Mouse (Mus musculus) spleen, adult 2 months (tissue): ENCODE measurements around the gene Fgd5. TPM values are rescaled to one million over a fixed set of nuclear protein-coding genes. Genes with fewer than 3 reads are reported as not detected.
A peak's percentile ranks its signal among the peaks of the same experiment; 100 is the strongest.

Experiments
- DNase-seq, 2 experiments: peaks; one replicate each; pipeline versions ENCODE4 v3.0.0 to v3.0.0-alpha.2; 2012 to 2021; ENCODE audit warnings: low spot score in 2 of 2, low read depth in 1 of 2
- H3K27ac ChIP-seq: fragments of 200-500 bp; 2 replicates; pipeline ENCODE4 v1.5.1; 2012; ENCODE audit warnings: low read length, inconsistent platforms; ENCODE audit not compliant: insufficient read depth
- H3K27me3 ChIP-seq: fragments of 200-500 bp; 2 replicates; pipeline ENCODE4 v1.6.1; 2012; ENCODE audit warnings: mild to moderate bottlenecking, moderate library complexity, low read length, inconsistent platforms; ENCODE audit not compliant: control insufficient read depth, insufficient read depth
- H3K36me3 ChIP-seq: fragments of 200-500 bp; 2 replicates; pipeline ENCODE4 v1.6.1; 2012; ENCODE audit warnings: mild to moderate bottlenecking, low read length, inconsistent platforms; ENCODE audit not compliant: control insufficient read depth, insufficient read depth
- H3K4me1 ChIP-seq: fragments of 200-500 bp; 2 replicates; pipeline ENCODE4 v1.6.1; 2011; ENCODE audit warnings: inconsistent platforms; ENCODE audit not compliant: control insufficient read depth, insufficient read depth, insufficient read length
- H3K4me3 ChIP-seq: fragments of 200-500 bp; 2 replicates; pipeline ENCODE4 v1.5.1; 2011; ENCODE audit warnings: mild to moderate bottlenecking, inconsistent platforms; ENCODE audit not compliant: insufficient read depth, insufficient read length; ENCODE audit errors: extremely low read depth
- CTCF ChIP-seq: fragments of 200-500 bp; IDR thresholded peaks from 2 replicates; pipeline ENCODE4 v1.5.1; 2011; ENCODE audit warnings: mild to moderate bottlenecking, inconsistent platforms; ENCODE audit not compliant: insufficient read depth, insufficient read length, insufficient replicate concordance; ENCODE audit errors: extremely low read depth
- POLR2A ChIP-seq: fragments of 200-500 bp; IDR thresholded peaks from 2 replicates; pipeline ENCODE4 v1.6.1; 2011; ENCODE audit warnings: low read depth, low read length, inconsistent platforms
- WGBS: fragments of 180-500 bp; shearing (Covaris S2); methylation state at CpG from one replicate; pipeline ENCODE4 v1.1.7; 2018; 5-methylcytosine and 5-hydroxymethylcytosine counted together
- polyA plus RNA-seq: library from polyadenylated mRNA; depleted of rRNA; stranded (reverse); fragments of >200 nt; gene quantifications from 2 replicates; pipeline ENCODE4 v1.2.3, GENCODE M21; 2012

Fgd5 gene
- polyA plus RNA-seq, 1 experiment: 7.1 TPM

- WGBS: 28% methylated on average over 2 of the region's 2 CpGs
- Histone ChIP-seq H3K4me3 (no peak overlapping the region), H3K36me3 (no peaks in the 10 kb centered on the region), H3K27me3 (no peaks in the 10 kb centered on the region), H3K4me1 (no peaks in the 10 kb centered on the region), H3K27ac (peak overlapping the region; percentile 22; the same call in 1 of the 2 replicates)
- TF ChIP-seq POLR2A: no peak
- no peak for TF ChIP-seq CTCF
- no peak for DNase-seq
Observed at GRCm38 (mm10) chr6:92063452-92063851, 84.8 kb downstream of the Fgd5 start.

GRCm38 (mm10) chr6:92064101-92064500 is 85.4 kb downstream of the Fgd5 start:
- Histone ChIP-seq H3K4me1 (no peaks in the 10 kb centered on the region), H3K36me3 (no peaks in the 10 kb centered on the region), H3K27me3 (no peaks in the 10 kb centered on the region), H3K4me3 (no peak overlapping the region), H3K27ac (no peak overlapping the region)
- WGBS: 90% methylated on average over 10 of the region's 10 CpGs
- DNase-seq: no peak
- TF ChIP-seq POLR2A: no peak
- TF ChIP-seq CTCF: no peak

DNA sequence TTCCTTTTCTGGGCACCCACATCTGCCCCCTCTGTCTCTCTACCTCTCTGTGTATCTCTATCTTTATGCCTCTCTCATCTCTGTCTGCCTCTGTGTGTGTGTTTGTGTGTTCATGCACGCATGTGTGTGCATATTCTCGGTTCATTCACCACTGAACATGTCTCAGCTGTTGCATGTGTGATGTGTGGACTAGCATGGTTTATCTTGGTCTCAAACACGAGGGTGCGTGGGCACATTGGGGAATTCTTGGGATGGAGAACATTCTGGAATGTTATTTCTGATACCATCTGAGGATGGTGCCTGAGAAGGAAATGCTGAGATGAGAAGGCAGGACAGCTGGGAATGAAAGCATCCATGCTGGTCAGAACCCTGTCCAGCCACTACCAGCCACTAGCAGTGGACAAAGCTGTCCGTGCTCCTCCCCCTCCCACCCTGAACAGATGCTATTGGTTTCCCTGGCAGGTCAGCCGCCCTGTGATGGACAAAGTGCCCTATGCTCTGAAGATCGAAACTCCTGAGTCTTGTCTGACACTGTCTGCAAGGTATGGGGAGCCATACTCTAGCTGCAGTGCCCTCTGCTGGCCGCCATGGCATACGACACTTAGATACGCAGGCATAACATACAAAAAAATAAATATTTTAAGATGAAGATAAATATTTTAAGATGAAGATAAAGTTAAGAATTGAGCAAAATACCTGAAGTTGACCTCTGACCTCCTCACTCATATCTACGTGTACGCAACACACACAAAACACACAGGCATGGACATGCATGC is 87.2 kb downstream of the Fgd5 start:
- DNase-seq: no peak
- Histone ChIP-seq H3K36me3 (no peaks in the 10 kb centered on the region), H3K27me3 (no peaks in the 10 kb centered on the region), H3K4me1 (no peaks in the 10 kb centered on the region), H3K27ac (no peak overlapping the region), H3K4me3 (no peak overlapping the region)
- TF ChIP-seq CTCF: peak; percentile 34; the same call in 1 of the 2 replicates
- no peak for TF ChIP-seq POLR2A
- WGBS: 67% methylated on average over 12 of the region's 12 CpGs

DNA sequence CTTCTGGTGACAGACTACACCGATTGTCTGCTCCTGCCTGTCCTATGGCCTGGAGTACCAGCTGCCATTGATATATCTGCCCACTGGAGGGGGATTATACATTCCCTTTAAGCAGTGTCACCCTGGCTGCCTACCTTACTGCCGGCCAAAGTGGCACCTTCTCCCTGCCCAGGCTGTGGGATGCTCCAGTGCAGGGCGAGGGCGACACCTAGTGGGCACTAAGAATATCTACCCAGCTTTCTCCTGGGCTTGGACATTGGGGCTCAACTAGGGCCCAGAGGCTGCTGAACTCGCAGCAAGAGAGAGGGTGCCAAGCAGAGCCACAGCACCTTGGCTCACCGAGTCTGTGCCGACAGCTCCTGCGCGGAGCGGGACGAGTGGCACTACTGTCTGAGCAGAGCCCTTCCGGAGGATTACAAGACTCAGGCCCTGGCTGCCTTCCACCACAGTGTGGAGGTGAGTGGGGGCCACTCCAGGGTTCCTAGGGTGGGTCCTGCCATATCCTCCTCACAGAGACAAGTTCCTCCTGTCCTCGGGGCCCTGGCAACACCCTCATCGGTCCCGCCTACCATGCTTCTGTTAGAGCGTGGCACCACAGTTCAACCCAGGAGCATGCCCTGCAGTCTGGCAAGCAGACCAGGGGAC is 88.6 kb downstream of the Fgd5 start:
- H3K27me3 ChIP-seq: no peaks in the 10 kb centered on the region
- WGBS: 56% methylated on average over 16 of the region's 16 CpGs
- no peaks in the 10 kb centered on the region for H3K4me1 ChIP-seq
- no peaks in the 10 kb centered on the region for H3K36me3 ChIP-seq
- no peak overlapping the region for H3K27ac ChIP-seq
- DNase-seq: peak; percentile 9 to 51
- H3K4me3 ChIP-seq: no peak overlapping the region
- TF ChIP-seq POLR2A (no peak), CTCF (peak; percentile 94)

DNA sequence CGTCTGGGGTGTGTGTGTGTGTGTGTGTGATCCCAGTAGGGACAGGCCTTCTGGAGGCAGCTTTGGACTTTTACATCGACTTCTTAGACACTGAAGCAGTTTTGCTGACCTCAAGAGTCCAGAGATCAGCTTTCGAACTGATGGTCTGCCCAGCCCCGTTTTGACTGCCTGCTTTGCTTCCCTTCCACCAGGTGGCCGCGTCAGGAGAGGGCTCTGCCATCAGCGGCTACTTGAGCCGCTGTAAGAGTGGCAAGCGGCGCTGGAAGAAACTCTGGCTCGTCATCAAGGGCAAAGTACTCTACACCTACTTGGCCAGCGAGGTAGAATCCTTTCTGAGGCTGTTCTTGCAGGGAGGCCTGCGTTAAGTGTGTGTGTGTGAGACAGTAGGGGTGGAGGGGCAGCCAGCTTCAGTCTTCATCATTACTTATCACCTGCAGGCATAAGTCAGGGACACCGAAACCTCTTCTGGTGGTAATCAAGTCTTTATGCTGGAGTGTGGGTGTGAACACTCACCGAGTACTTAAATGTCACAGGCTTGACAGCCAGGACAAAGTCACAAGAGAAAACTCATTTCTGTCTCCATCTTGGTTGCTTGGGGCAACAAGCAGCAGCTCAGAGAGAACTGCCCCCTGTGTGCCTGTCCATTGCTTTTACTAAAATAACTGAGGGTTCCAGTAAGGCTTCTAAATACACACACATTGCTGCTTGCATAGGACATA is 92.6 kb downstream of the Fgd5 start:
- TF ChIP-seq POLR2A (no peak), CTCF (no peak)
- H3K4me1 ChIP-seq: no peaks in the 10 kb centered on the region
- no peak overlapping the region for H3K4me3 ChIP-seq
- no peaks in the 10 kb centered on the region for H3K27me3 ChIP-seq
- WGBS: 84% methylated on average over 15 of the region's 15 CpGs
- H3K36me3 ChIP-seq: no peaks in the 10 kb centered on the region
- no peak for DNase-seq
- no peak overlapping the region for H3K27ac ChIP-seq

DNA sequence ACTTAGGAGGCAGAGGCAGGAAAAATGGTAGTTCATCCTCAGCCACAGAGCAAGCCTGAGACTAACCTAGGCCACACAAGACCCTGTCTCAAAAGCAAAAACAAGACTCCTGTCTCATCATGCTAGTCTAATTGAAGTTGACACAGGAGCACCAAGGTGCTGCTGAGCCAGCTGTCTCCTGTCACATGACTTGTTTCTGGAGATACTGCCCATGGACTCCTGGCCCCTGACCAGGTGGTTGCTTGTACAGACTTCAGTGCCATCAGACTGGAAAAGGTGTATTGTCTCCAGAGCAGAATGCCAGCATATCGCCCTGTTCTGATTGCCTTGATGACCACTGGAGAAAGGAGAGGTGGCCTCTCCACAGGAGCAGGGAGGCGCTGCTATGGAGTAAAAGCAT is 102.1 kb downstream of the Fgd5 start:
- no peak for DNase-seq
- TF ChIP-seq POLR2A: no peak
- no peak for TF ChIP-seq CTCF
- Histone ChIP-seq H3K27ac (no peak overlapping the region), H3K4me3 (no peak overlapping the region), H3K36me3 (no peaks in the 10 kb centered on the region), H3K4me1 (no peaks in the 10 kb centered on the region), H3K27me3 (no peaks in the 10 kb centered on the region)
- WGBS: 86% methylated on average over 2 of the region's 2 CpGs

DNA sequence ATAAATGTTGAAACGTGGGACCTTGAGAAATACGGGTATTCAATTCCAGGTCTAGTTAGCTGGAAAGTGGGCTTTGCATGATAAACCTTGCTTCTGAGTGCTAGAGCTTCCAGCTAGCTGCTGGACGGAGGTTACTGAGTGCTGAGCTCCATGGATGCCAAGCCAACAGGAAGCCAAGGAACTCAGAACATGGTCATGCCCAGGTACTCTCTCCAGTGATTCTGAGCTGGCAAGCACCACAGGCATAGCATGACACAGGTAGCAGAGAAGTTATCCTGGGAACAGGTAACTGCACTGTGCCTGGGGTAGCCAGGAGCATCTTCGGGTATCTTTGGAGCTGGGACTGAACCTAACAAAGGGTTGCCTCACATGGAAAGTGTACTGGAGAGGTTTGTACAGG is 104.1 kb downstream of the Fgd5 start:
- 89% methylated on average over 4 of the region's 4 CpGs for whole genome bisulfite sequencing
- H3K36me3 ChIP-seq: no peaks in the 10 kb centered on the region

More for the DNA sequence above, 104.1 kb downstream of the Fgd5 start:
- no peak overlapping the region for H3K4me3 ChIP-seq
- H3K27me3 ChIP-seq: no peaks in the 10 kb centered on the region
- H3K27ac ChIP-seq: no peak overlapping the region
- no peak for DNase-seq
- H3K4me1 ChIP-seq: no peaks in the 10 kb centered on the region
- TF ChIP-seq POLR2A: no peak
- no peak for TF ChIP-seq CTCF
